Mouse (Mus musculus) cortical plate, adult 2 months (tissue): ENCODE results near the gene Trak1.

Experiments
- CTCF ChIP-seq: fragments of 200-500 bp; IDR thresholded peaks from 2 replicates; pipeline ENCODE4 v1.5.1; 2011; ENCODE audit warnings: mild to moderate bottlenecking, control low read depth, low read length; ENCODE audit not compliant: insufficient read depth; ENCODE audit errors: extremely low read depth
- POLR2A ChIP-seq: fragments of 200-500 bp; IDR thresholded peaks from 2 replicates; pipeline ENCODE4 v1.6.1; 2011; ENCODE audit warnings: mild to moderate bottlenecking, low read length, control low read depth; ENCODE audit not compliant: insufficient read depth; ENCODE audit errors: extremely low read depth

DNA sequence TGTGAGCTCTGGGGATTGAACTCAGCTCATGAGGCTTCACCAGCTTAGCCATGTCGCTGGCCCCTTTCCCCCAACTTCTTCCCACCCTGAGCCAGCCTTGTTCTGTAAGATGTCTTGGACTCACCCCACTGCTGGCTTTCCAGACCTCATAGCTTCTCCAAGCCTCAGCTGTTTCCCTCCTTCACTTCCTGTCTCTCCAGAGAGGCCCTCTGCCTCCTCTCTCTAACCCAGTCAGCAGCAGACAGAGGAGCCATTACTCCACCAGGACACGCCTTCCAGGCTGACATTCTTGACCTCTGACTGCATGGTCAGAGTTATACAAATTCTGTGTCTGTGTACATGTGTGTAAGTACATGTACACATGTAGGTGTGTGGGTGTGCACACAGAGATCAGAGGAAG lies 23.1 kb downstream of the Trak1 start:
- no peak for TF ChIP-seq CTCF
- TF ChIP-seq POLR2A = no peak
